Mouse (Mus musculus) MEL (cell line): ENCODE results near the gene Vdr.

Experiments used
- BHLHE40 ChIP-seq: IDR thresholded peaks from 2 replicates; pipeline ENCODE4 v1.6.1; 2012; ENCODE audit warnings: low read depth, mild to moderate bottlenecking, inconsistent platforms, low read length, improper control_type of control experiment, borderline replicate concordance
- CHD1 ChIP-seq: IDR thresholded peaks from 2 replicates; pipeline ENCODE4 v1.6.1; 2012; ENCODE audit warnings: low read depth, mild to moderate bottlenecking, inconsistent platforms, low read length, improper control_type of control experiment
- E2F4 ChIP-seq: IDR thresholded peaks from 2 replicates; pipeline ENCODE4 v1.6.1; 2011; ENCODE audit warnings: low read depth, low read length, improper control_type of control experiment, borderline replicate concordance
- GATA1 ChIP-seq: IDR thresholded peaks from 2 replicates; pipeline ENCODE4 v1.6.1; 2011; ENCODE audit warnings: low read depth, low read length, improper control_type of control experiment
- POLR2A ChIP-seq, 2 experiments: IDR thresholded peaks; 2 replicates each; pipeline ENCODE4 v1.6.1; 2011 to 2012; ENCODE audit warnings: low read length in 2 of 2, mild to moderate bottlenecking in 2 of 2, control low read depth in 1 of 2, improper control_type of control experiment in 1 of 2, low read depth in 1 of 2, moderate library complexity in 1 of 2; ENCODE audit not compliant: control insufficient read depth in 1 of 2, insufficient read depth in 1 of 2, poor library complexity in 1 of 2
- SMC3 ChIP-seq: IDR thresholded peaks from 2 replicates; pipeline ENCODE4 v1.6.1; 2011; ENCODE audit warnings: low read depth, low read length, improper control_type of control experiment

GRCm38 (mm10) chr15:97815254-97815653 lies 95.2 kb downstream of the Vdr start:
- TF ChIP-seq CHD1: no peak
- TF ChIP-seq GATA1: no peak
- no peak for TF ChIP-seq E2F4
- TF ChIP-seq SMC3: no peak
- no peak; a peak in 2 of 4 replicates for TF ChIP-seq POLR2A (IDR thresholded peaks at IDR 0.05; ENCODE audit: control insufficient read depth in 1 of 2, insufficient read depth in 1 of 2, low read depth in 1 of 2, low read length in 2 of 2, poor library complexity in 1 of 2)
- TF ChIP-seq BHLHE40: no peak
